Mouse (Mus musculus): ENCODE measurements at regions not wholly inside any gene's neighbourhood (a gene's known extent, or its start where the extent isn't known, plus 50 kb on each side); places are given as distances from the start of the nearest gene placed in this dataset.

DNA sequence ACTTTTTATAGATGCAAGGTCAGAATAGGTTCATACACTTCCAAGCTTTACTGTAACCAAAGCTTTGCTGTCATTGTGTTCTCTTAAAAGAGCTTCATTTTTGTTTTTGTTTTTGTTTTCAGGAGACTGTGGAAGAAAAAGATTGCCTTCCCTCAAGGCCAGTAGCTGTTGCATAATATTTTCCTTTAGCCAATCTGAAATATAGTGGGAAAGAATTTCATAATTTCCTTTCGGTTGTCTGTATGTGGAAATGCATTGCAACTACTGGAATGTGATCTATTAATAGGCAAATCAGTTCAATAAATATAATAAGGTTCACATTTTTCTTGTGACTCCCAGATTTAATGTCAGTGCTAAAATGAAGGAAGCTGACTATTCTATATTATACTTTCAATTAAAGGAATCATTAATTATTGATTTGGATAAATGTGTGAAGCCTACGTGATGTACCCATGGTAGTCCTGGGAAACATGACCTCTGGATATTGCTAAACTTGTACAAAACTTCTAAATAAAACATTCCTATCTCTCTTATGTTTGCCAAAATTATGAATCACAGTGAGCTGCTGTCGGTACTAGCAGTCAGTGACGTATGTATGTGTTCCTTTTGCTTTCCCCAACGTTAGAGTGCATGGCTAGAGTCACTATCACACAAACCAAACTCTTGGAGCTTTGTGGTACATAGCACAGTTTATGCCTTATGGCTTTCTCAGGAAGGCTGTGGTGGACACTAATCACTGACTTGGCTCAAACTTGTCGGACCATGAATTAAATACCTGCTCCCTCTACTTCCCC lies 102.6 kb downstream of the Rgs2 start:
- TF ChIP-seq TBP (conservative IDR thresholded peaks at IDR 0.05; ENCODE audit: low read depth, low read length): no peak
- TF ChIP-seq CTCF (conservative IDR thresholded peaks at IDR 0.05 in 1 of 2, IDR thresholded peaks at IDR 0.05 in 1 of 2; ENCODE audit: low read depth in 2 of 2, low read length in 2 of 2): no peak
- no peak for TF ChIP-seq UBTF (IDR thresholded peaks at IDR 0.05; ENCODE audit: low read depth, low read length)

Data from CH12.LX (cell line).